Mouse (Mus musculus) lung, postnatal 0 days (tissue): ENCODE data around the gene Paqr3.

Experiments used
- CTCF ChIP-seq: IDR thresholded peaks from 2 replicates; pipeline ENCODE4 v1.5.1; 2016; ENCODE audit warnings: antibody characterized with exemption, mild to moderate bottlenecking
- EP300 ChIP-seq: IDR thresholded peaks from 2 replicates; pipeline ENCODE4 v1.6.1; 2016; ENCODE audit warnings: antibody characterized with exemption, mild to moderate bottlenecking, control low read depth

DNA sequence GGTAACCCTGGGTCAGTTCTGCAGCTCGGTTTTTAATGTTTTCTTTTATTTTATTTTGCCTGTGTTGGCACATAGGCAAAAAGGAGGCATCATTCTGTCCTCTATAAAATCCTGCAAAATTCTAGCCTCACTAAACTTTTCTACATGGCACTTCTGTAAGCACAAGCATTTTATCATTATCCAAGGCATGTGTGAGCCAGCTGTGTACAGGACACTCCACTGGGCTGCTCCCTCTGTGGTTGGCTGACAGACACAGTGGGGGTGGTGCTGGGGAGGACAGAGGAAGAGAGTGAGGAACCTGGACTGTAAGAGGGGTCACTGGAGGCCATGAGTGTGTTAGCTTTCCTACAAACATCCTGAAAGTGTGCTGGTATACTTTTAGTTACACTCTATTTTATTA lies 49.4 kb downstream of the Paqr3 start:
- no peak for TF ChIP-seq CTCF
- TF ChIP-seq EP300, result no peak
